Mouse (Mus musculus) gastrocnemius, adult 8-10 months (tissue): ENCODE data around the gene Cd81. TPM values are rescaled to one million over a fixed set of nuclear protein-coding genes. Genes with fewer than 3 reads are reported as not detected.

Experiments used
- DNase-seq, 2 experiments: peaks; one replicate each; pipeline ENCODE4 v3.0.0; 2022; ENCODE audit warnings: low spot score in 2 of 2
- total RNA-seq, 4 experiments: library from RNA; stranded (reverse); gene quantifications; 2 replicates each; pipeline ENCODE4 v1.2.4; 2022

Cd81 gene
- total RNA-seq, 4 experiments from 2014 or later, result 85.0 to 103 (median 88.3) TPM

GRCm38 (mm10) chr7:143108996-143109660 lies 56.6 kb downstream of the Cd81 start:
- DNase-seq, result no peak

GRCm38 (mm10) chr7:143109696-143110095 lies 57.2 kb downstream of the Cd81 start:
- DNase-seq, result no peak

GRCm38 (mm10) chr7:143110803-143111202 lies 58.3 kb downstream of the Cd81 start:
- no peak for DNase-seq

- no peak for DNase-seq
Measured at GRCm38 (mm10) chr7:143111719-143112118, 59.2 kb downstream of the Cd81 start.

- no peak for DNase-seq
Measured at GRCm38 (mm10) chr7:143112395-143112794, 59.9 kb downstream of the Cd81 start.

- DNase-seq, result no peak
Measured at GRCm38 (mm10) chr7:143114773-143115172, 62.2 kb downstream of the Cd81 start.

GRCm38 (mm10) chr7:143116521-143116920 lies 64.0 kb downstream of the Cd81 start:
- DNase-seq, result no peak

Other genes with a start within 250 kb of the Cd81 start
- gene Th, start 121.6 kb upstream of the Cd81 start, total RNA-seq, result under 1 TPM in 1 of 4 experiments, not detected in 3; 0.31 TPM
- gene Ascl2, start 83.5 kb upstream of the Cd81 start, total RNA-seq, result not detected
- under 1 TPM in 2 of 4 experiments, not detected in 2; 0.27 to 0.56 TPM for gene Tspan32, start 47.7 kb upstream of the Cd81 start, total RNA-seq
- 1 to 10 TPM; 7.1 to 8.3 (median 7.6) TPM for gene Tssc4, start 16.5 kb downstream of the Cd81 start, total RNA-seq
- gene Trpm5, start 41.9 kb downstream of the Cd81 start, total RNA-seq, result not detected
- under 1 TPM; 0.20 to 0.48 (median 0.34) TPM for gene Kcnq1, start 53.6 kb downstream of the Cd81 start, total RNA-seq